Comparison of ENCODE assay signal across 8 mouse cellular contexts in the genomic region with DNA sequence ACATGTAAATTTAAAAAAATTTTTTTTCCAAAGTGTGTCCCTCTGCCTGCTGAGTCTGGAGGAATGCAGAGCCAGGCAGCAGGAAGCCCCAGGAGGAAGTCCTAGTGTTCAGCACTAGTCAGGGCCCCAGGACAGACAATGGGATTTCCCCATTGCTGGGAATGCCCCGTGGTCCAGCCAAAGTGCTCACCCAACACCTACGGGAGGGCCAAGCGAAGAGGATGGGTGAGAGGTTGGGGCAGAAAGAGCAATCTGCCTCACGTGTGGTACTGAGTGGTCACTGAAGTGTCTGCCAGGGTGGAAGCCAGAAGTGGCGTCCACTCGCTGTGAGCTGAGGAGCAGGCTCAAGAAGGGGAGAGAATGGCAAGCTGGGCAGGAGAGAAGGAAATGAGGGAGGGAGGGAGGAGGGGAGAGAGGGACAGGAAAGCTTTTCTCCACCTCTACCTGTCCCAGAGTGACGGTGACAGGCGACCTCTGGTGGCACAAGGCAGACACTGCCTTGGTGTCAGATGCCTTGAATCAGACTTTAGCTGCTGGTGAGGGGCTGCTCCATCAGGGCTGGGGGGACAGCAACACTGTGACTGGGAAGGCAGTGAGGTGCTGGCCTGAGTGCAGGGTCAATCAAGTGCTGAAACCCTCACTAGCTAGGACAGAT. TPM values are rescaled to one million over a fixed set of nuclear protein-coding genes. Genes with fewer than 3 reads are reported as not detected.
DNase-seq lines count a peak whose midpoint lies in the region; ATAC-seq lines count a peak whose summit lies in the region.

No protein-coding gene starts in this region.

- WGBS in lung, embryonic 15.5 days, result 19% methylated on average over 8 of the region's 8 CpGs

- peaks cover 27% of the 10 kb centered on the region for H3K36me3 ChIP-seq in lung, embryonic 15.5 days

- no peaks in the 10 kb centered on the region for H3K9me3 ChIP-seq in lung, embryonic 15.5 days

- no peak overlapping the region for H3K4me3 ChIP-seq in lung, embryonic 15.5 days

- peaks cover 25% of the 10 kb centered on the region for H3K4me1 ChIP-seq in lung, embryonic 15.5 days

- H3K4me2 ChIP-seq in lung, embryonic 15.5 days, result no peak overlapping the region

- H3K9ac ChIP-seq in lung, embryonic 15.5 days, result no peak overlapping the region

- peak; percentile 56 for DNase-seq in T-cell, adult 2 months (ENCODE audit: low spot score)
- peak; percentile 74 for DNase-seq in embryo, embryonic 11 days
- DNase-seq in heart, postnatal 10 days, result peak; percentile 44 to 62
- peak; percentile 67 for DNase-seq in kidney, postnatal 14 days
- peak; percentile 39 for DNase-seq in ovary, postnatal 36 days (ENCODE audit: low spot score)
- DNase-seq in urinary bladder, postnatal 4 days (ENCODE audit: low spot score in 2 of 2), result no peak

- ATAC-seq in CD4-positive, CD25-positive, alpha-beta regulatory T cell, adult 4 months, result peak; percentile 75
- ATAC-seq in lung, embryonic 15.5 days (ENCODE audit: borderline replicate concordance, extremely low read depth, low FRiP score, low TSS enrichment), result peak; percentile 39; the same call in 1 of the 2 replicates

- H3K27me3 ChIP-seq in lung, embryonic 15.5 days, result no peaks in the 10 kb centered on the region

- H3K27ac ChIP-seq in lung, embryonic 15.5 days, result 0 out of 2 replicates have a peak overlapping the region, but pooled peaks have one; percentile 37

- intact Hi-C loops in heart, postnatal 10 days (cut with DNase I), result loop anchor here (1.0 kb wide), 2 partner anchors 96 to 123 kb away; no protein-coding TSS in a partner anchor

RNA-seq across cellular contexts. Expression of a gene that starts 6.1 kb away (rescaled TPM):
- 1 to 10 TPM; 4.1 to 4.7 TPM for polyA plus RNA-seq in CD4-positive, CD25-positive, alpha-beta regulatory T cell, adult 4 months (2017; shearing (Covaris generic))
- total RNA-seq in heart, postnatal 10 days (2021), result 10 to 100 TPM in 1 of 2 experiments, 1 to 10 TPM in 1; 9.7 to 10.5 TPM
- polyA plus RNA-seq in lung, embryonic 15.5 days (2015; fragmentation: Nextera tagmentation; extraction: Ambion mirVana), result 38.8 and 42.5 TPM in 2 replicates

RNA-seq across cellular contexts. Expression of a gene that starts 14.0 kb away (rescaled TPM):
- under 1 TPM in 1 of 2 experiments, not detected in 1; 0.32 TPM for polyA plus RNA-seq in CD4-positive, CD25-positive, alpha-beta regulatory T cell, adult 4 months (2017; shearing (Covaris generic))
- total RNA-seq in heart, postnatal 10 days (2021), result 1 to 10 TPM in 1 of 2 experiments, under 1 TPM in 1; 0.10 to 1.1 TPM
- polyA plus RNA-seq in lung, embryonic 15.5 days (2015; fragmentation: Nextera tagmentation; extraction: Ambion mirVana), result 0.42 and 0.57 TPM in 2 replicates

RNA-seq across cellular contexts. Expression of a gene that starts 16.6 kb away (rescaled TPM):
- polyA plus RNA-seq in CD4-positive, CD25-positive, alpha-beta regulatory T cell, adult 4 months (2017; shearing (Covaris generic)), result not detected
- total RNA-seq in heart, postnatal 10 days (2021), result 1 to 10 TPM; 5.5 to 5.7 TPM
- polyA plus RNA-seq in lung, embryonic 15.5 days (2015; fragmentation: Nextera tagmentation; extraction: Ambion mirVana), result 12.3 and 12.5 TPM in 2 replicates

Comparison
In these comparisons a context has a peak if more than half of its experiments do, and no peak if none do; other contexts are left out.
1. DNase-seq: peak in T-cell, adult 2 months (single experiment), embryo, embryonic 11 days (single experiment), heart, postnatal 10 days (2 of 2), kidney, postnatal 14 days (single experiment) and ovary, postnatal 36 days (single experiment); none in urinary bladder, postnatal 4 days (0 of 2).
2. RNA of a gene that starts 16.6 kb away (polyA plus RNA-seq): 12.3 to 12.5 TPM in lung, embryonic 15.5 days; not detected in CD4-positive, CD25-positive, alpha-beta regulatory T cell, adult 4 months; every median in the first group is over 10 times any median in the second.